Comparison of ENCODE assay signal across 9 mouse cellular contexts in genomic region chr8:26352541-26353010, GRCm38 (mm10).
DNase-seq lines count a peak whose midpoint lies in the region; ATAC-seq lines count a peak whose summit lies in the region.
"Had no signal": no experiment of that assay in that cellular context is flagged by ENCODE, and none has a peak within 500 bp of the region (broad histone marks: within the 10 kb centered on the region; RNA-seq: fewer than 3 reads in every experiment).

No protein-coding gene starts in this region.

- peak; percentile 90 for ATAC-seq in embryonic facial prominence, embryonic 14.5 days (ENCODE audit: low read depth)
- peak; percentile 88 for ATAC-seq in heart, embryonic 14.5 days (ENCODE audit: insufficient number of reproducible peaks, insufficient read depth, low FRiP score, low read depth)
- peak; percentile 81 for ATAC-seq in kidney, embryonic 15.5 days (replicated peaks; ENCODE audit: low FRiP score)

- H3K4me2 ChIP-seq in embryonic facial prominence, embryonic 14.5 days (ENCODE audit: low read depth, low read length): peak overlapping the region; percentile 56
- peak overlapping the region; percentile 71 for H3K4me2 ChIP-seq in heart, embryonic 14.5 days (ENCODE audit: low read length)
- peak overlapping the region; percentile 64 for H3K4me2 ChIP-seq in kidney, embryonic 15.5 days

- H3K4me3 ChIP-seq in embryonic facial prominence, embryonic 14.5 days (ENCODE audit: low read depth, low read length): peak overlapping the region; percentile 21
- H3K4me3 ChIP-seq in heart, embryonic 14.5 days (ENCODE audit: control insufficient read depth in 1 of 2, insufficient read depth in 1 of 2, low read depth in 1 of 2, low read length in 2 of 2): peak overlapping the region; percentile 35 to 41
- H3K4me3 ChIP-seq in kidney, embryonic 15.5 days (replicated peaks): peak overlapping the region; percentile 30
- H3K4me3 ChIP-seq: erythroblast, embryonic 14.5 days had no signal

- no peak overlapping the region for H3K9ac ChIP-seq in embryonic facial prominence, embryonic 14.5 days (ENCODE audit: low read depth, low read length)
- H3K9ac ChIP-seq in heart, embryonic 14.5 days (ENCODE audit: low read length): peak overlapping the region; percentile 63
- no peak overlapping the region for H3K9ac ChIP-seq in kidney, embryonic 15.5 days

- no peaks in the 10 kb centered on the region for H3K27me3 ChIP-seq in embryonic facial prominence, embryonic 14.5 days (replicated peaks; ENCODE audit: control insufficient read depth, insufficient read depth, low read length)
- no peaks in the 10 kb centered on the region for H3K27me3 ChIP-seq in heart, embryonic 14.5 days (ENCODE audit: control insufficient read depth, insufficient read depth, low read length)
- 0 out of 2 replicates have a peak, but pooled peaks cover 5% of the 10 kb centered on the region for H3K27me3 ChIP-seq in kidney, embryonic 15.5 days

- peaks cover 28% of the 10 kb centered on the region for H3K4me1 ChIP-seq in embryonic facial prominence, embryonic 14.5 days (ENCODE audit: control insufficient read depth, insufficient read depth, low read length)
- H3K4me1 ChIP-seq in heart, embryonic 14.5 days (ENCODE audit: control insufficient read depth in 2 of 2, insufficient read depth in 2 of 2, low read length in 2 of 2): peaks cover 15 to 17% of the 10 kb centered on the region in 2 experiments; a peak in 3 of 4 replicates
- peaks cover 43% of the 10 kb centered on the region for H3K4me1 ChIP-seq in kidney, embryonic 15.5 days

- no peaks in the 10 kb centered on the region for H3K36me3 ChIP-seq in embryonic facial prominence, embryonic 14.5 days (ENCODE audit: control insufficient read depth, insufficient read depth, low read length)
- H3K36me3 ChIP-seq in heart, embryonic 14.5 days (ENCODE audit: control insufficient read depth, insufficient read depth, low read length): no peaks in the 10 kb centered on the region
- H3K36me3 ChIP-seq in kidney, embryonic 15.5 days: no peaks in the 10 kb centered on the region

- intact Hi-C loops in left cerebral cortex, postnatal 25 days (cut with DNase I): no loop called here

- H3K27ac ChIP-seq in embryonic facial prominence, embryonic 14.5 days (replicated peaks; ENCODE audit: low read depth, low read length): peak overlapping the region; percentile 83
- H3K27ac ChIP-seq in heart, embryonic 14.5 days (replicated peaks in 1 of 2; ENCODE audit: control insufficient read depth in 1 of 2, insufficient read depth in 1 of 2, low read depth in 2 of 2, low read length in 2 of 2): peak overlapping the region; percentile 90 to 91
- H3K27ac ChIP-seq in kidney, embryonic 15.5 days: peak overlapping the region; percentile 92

- DNase-seq in layer of hippocampus, adult 11-12 months (ENCODE audit: low spot score): peak; percentile 3
- DNase-seq in layer of hippocampus, postnatal 25 days (ENCODE audit: extremely low spot score in 1 of 2, low spot score in 1 of 2): no peak
- peak; percentile 96 for DNase-seq in embryonic facial prominence, embryonic 14.5 days (ENCODE audit: low spot score)
- peak; percentile 64 to 86 for DNase-seq in lung, postnatal 4 days
- peak; percentile 35 to 74 for DNase-seq in urinary bladder, postnatal 36 days (ENCODE audit: low spot score in 2 of 2)
- no peak for DNase-seq in left cerebral cortex, postnatal 25 days (ENCODE audit: low spot score in 2 of 2)

- H3K9me3 ChIP-seq in embryonic facial prominence, embryonic 14.5 days (ENCODE audit: control insufficient read depth, low read length): no peaks in the 10 kb centered on the region
- no peaks in the 10 kb centered on the region for H3K9me3 ChIP-seq in heart, embryonic 14.5 days (ENCODE audit: control insufficient read depth, low read length)
- H3K9me3 ChIP-seq in kidney, embryonic 15.5 days (replicated peaks): no peaks in the 10 kb centered on the region

- 16% methylated on average over 9 of the region's 9 CpGs for WGBS in embryonic facial prominence, embryonic 14.5 days
- WGBS in heart, embryonic 14.5 days: 9% methylated on average over 9 of the region's 9 CpGs
- 30% methylated on average over 9 of the region's 9 CpGs for WGBS in kidney, embryonic 15.5 days

Comparison
In these comparisons a context has a peak if more than half of its experiments do, and no peak if none do; other contexts are left out.
1. DNase-seq: peak in layer of hippocampus, adult 11-12 months (single experiment), embryonic facial prominence, embryonic 14.5 days (single experiment), lung, postnatal 4 days (2 of 2) and urinary bladder, postnatal 36 days (2 of 2); none in layer of hippocampus, postnatal 25 days (0 of 2) and left cerebral cortex, postnatal 25 days (0 of 2).
2. Peak in every context shown above with its lines, with median percentiles within 50 percentile points of each other: ATAC-seq, H3K27ac ChIP-seq, H3K4me2 ChIP-seq and H3K4me3 ChIP-seq.